Mouse (Mus musculus) testis, postnatal 10 days (tissue): ENCODE measurements around the gene E130309D02Rik.
A peak's percentile ranks its signal among the peaks of the same experiment; 100 is the strongest.

Experiments used
- DNase-seq: peaks from one replicate; pipeline ENCODE4 v3.0.0; 2021; ENCODE audit warnings: low spot score

Gene E130309D02Rik

DNA sequence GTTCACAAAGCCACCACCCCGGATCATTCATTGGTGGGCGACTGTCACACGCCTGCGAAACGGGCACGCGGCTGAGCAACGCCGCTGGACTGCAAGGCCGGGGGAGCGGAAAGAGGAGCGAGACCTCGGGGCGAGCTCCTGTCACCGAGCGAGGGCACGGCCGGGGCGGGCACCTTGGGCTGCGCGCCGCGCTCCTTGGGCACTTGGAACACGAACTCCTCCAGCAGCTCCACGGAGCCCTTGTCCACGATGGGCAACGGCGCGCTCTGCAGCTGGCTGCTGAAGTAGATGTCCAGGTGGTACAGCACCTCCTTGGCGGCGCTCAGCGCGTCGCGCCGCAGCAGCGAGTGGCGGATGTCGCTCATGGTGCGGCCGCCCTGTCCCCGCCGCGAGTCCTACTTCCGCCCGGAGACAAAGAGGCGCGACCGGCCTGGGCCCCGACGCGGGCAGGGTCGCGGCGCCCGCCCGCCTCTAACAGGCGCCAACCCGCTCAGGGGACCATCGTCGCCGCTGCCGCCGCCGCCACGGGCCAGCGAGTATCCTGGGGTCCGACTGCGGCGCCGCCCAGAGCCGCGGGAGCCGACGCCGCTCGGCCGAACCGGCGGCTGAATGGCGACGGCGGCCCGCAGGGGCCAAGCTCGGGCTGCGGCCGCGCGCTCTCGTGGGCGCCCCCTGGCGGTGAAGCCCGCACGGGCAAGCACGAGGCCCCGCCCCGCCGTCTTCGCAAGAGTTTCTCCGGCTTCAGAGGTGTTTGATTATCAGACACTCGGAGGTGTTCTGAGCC lies at the start of gene E130309D02Rik:
TSS of gene E130309D02Rik (minus strand) at position 631 of the 784 bp plus-strand sequence.
- DNase-seq = peak; percentile 98

DNA sequence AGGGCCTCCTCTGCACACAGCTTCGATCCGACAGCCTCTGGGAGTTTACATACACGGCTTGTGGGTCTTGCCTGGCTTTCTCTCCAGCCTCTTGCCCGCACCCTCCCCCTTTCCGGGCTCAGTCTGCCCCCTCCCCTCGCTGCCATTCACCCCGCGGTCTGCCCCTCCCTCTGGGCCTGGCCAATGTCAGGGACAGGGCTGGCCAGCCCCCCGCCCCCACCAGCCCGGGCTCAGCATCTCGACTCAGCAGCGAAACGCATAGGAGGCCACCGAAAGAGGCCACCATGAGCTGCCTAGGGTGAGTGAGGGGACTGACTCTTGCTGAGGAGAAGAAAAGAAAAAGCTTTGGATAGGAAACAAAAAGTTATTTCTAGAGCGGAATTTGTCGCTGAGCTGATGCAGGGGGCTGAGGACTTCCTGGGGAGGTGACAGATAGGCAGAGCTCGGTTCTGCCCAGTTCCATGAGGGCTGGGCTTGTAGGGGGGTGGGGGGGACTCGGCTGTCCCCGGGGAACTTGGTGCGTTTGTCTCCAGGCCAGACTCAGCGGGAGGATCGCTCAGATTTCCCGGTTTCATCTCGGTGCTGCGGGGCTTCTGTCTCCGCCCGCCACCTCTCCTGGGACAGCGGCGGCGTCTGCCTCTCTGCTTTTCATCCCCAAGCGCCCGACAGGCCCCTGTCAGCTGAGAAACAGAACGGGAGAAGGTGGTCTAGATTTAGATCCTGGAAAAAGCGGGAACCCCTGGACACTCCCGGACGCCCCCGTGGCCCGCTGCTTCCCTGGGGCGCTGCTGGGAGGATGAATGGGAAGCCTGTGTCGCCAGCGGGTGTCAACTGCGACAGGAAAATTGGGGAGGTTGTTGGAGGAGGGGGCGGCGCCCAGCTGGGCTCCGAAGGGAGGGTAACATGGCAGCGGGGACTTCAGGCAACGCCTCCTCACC lies 48.8 kb upstream of the E130309D02Rik start:
- no peak for DNase-seq

DNA sequence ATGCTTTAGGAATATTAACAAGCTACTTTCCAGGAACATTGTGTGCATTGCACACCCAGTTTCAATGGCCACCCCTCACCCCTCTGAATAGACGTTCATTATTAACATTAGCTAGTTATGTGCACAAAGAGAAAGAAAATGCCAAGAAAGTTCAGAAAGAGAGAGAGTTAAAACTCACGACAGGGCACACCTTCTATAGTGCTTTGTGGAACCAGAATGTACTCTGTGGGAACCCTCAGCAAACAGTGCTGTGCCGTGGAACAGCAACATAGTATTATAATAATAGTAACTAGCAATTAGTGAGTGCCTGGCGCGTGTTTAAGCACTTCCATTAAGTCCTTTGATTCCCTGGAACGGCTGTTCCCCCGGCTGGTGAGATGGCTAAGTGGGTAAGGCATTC lies 46.3 kb upstream of the E130309D02Rik start:
- no peak for DNase-seq

DNA sequence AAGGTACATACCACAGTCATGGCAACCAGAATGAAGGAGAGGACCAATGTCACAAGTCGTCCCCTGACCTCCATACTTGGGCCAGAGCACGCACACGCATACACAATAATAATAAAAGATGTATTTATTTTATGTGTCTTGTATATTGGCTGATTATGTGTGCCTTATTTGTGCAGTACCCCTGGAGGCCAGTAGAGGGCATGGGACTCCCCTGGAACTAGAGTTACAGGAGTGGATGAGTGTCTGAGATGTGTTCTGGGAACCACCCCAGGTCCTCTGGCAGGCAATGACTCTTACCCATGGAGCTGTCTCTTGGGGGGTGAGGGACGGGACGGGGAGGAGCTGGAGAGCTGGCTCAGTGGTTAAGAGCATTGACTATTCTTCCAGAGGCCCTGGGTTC lies 44.8 kb upstream of the E130309D02Rik start:
- DNase-seq = no peak

DNA sequence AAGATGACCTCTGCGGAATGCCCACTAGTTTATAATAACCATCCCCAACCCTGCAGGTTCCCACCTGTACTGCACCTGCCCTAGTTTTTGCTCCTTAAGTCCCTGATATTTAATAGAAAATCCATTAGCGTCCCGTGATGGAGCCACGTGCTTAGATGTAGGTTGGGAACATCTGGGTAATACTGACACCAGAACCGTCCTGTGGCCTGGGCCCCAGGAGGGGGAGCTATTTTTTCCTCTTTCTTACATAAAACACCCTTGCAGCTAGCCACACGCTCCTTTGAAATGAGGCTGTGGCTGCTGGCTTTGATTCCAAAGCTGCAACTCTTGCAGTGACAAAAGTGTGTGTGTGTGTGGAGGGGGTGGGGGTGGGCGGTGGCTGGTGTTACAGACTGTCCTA lies 44.1 kb upstream of the E130309D02Rik start:
- DNase-seq = no peak

DNA sequence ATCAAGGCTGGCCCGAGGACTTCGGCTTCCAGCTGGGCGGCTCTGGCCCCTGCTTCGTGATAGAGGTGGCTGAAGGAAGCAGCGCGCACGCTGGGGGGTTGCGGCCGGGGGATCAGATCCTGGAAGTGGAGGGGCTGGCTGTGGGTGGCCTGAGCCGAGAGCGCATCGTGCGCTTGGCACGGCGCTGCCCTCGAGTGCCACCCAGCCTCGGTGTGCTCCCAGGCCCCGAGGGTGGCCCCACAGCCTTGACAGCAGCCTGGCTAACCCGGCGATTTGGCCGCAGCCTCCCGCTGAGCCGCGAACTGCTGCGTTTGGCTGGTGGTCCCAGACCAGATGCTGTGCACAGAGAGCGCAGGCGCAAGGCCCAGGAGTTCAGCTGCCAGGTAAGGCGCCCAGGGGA lies 42.4 kb upstream of the E130309D02Rik start:
- no peak for DNase-seq

DNA sequence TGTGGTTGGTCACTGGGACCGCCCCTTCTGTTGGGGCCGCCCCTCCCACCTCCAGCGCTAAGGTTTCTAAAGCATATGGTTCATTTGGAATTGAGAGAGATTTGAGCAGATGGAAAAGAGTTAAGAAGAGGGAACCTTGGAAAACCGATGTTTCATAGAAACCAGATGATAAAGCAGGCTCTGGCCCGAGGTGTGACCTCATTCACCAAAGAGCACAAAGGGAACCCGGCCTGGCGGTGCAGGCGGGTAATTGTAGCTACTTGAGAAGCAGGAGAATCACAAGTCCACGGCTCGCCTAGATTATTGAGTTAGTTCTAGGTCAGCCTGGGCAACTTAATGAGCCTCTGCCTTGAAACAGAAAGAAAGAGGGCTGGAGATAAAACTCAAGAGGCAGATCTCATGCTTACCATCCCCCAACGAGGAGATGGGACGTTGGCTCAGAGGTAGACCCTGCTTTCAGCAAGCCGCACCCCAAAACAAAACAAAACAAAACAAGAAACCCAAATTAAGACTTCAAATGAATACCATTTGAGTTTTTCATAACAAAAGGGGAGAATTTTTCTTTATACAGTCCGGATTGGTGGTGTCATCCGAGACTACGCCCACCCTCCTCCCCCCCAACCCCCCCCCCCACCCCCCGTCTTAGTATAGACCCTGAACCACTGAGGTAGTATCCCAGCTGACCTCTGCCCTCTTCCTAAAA lies 41.7 kb upstream of the E130309D02Rik start, which contains the start of gene Grid2ip:
TSS of gene Grid2ip (plus strand) at position 653 of the 703 bp plus-strand sequence.
- no peak for DNase-seq

DNA sequence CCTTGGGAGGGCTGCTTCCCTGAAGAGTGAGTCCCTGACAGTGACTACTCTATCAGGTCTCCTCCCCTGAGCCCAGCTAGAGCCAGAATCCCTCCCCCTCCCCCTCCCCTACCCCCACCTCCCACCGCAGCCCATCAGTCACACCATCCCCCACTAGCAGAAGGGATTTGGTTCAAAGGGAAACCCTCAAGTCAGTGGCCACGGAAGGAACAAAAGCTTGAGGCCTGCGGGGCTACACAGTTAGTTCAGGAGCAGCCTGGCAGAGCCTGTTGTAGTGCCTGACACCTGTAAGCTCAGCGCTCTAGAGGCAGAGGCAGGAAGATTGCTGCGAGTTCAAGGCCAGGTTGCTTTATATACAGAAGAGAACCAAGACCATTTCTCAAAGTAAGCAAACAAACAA lies 40.9 kb upstream of the E130309D02Rik start:
- DNase-seq = no peak

DNA sequence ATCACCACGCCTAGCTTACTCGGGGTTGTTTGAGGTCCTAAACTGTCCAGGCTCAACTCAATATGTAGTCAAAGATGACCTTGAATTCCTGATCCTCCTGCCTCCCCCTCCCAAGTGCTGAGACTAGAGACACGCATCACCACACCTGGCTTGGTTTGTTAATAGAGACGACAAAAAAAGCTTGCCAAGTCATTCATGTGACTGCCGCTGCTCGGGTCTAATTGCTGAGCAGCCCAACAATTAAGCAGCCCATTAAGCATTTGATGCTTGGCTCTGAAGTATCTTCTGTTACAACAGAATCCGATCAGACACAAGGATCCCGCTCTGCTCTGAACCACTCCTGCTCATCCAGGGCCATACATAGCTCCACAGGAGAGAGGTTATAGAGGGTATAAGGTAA lies 31.2 kb upstream of the E130309D02Rik start:
- no peak for DNase-seq

DNA sequence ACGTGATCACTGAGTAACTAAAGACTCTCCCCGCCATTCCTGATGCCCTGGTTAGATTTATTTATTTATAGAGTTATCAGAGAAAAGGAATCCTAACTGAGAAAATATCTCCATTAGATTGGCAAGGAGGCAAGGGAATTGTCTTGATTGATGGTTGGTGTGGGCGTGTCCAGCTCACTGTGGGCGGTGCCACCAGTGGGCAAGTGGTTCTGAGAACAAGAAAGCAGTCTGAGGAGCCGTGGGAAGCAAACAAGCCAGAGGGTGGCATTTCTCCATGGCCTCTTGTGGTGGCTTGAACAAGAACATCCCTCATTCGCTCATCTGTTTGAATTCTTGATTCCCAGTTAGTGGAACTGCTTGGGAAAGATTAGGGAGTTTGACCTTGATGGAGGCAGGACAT lies 24.4 kb upstream of the E130309D02Rik start:
- DNase-seq = no peak

DNA sequence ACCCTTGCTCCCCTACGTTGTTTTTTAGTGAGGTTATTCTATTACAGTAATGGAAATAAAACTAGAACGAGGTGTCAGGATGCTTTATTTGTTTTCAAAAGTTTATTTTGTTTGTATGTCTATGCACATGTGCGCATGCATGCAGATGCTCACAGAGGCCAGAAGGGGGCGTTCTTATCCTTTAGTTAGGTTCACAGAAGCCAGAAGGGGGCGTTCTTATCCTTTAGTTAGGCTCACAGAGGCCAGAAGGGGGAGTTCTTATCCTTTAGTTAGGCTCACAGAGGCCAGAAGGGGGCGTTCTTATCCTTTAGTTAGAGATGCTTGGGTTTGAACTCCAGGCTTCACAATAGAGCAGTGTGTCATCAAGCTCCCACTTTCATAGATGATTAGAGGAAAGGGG lies 21.4 kb upstream of the E130309D02Rik start:
- no peak for DNase-seq

DNA sequence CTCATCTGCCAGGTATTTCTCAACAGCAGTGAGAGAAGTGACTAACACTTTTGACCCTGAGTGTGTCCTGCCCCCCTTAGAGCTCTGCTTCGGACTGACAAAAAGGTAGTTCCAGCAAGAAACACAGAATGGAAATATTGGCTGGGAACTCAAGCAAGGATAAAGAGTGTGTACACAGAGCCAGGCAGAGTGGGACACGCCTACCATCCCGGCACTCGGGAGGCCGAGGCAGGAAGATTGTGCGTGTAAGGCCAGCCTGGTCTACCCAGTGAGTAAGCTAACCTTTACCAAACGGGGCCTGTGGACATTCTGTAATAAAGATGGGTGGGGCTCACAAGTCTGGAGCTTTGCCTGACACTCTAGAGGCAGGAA lies 19.9 kb upstream of the E130309D02Rik start:
- no peak for DNase-seq

DNA sequence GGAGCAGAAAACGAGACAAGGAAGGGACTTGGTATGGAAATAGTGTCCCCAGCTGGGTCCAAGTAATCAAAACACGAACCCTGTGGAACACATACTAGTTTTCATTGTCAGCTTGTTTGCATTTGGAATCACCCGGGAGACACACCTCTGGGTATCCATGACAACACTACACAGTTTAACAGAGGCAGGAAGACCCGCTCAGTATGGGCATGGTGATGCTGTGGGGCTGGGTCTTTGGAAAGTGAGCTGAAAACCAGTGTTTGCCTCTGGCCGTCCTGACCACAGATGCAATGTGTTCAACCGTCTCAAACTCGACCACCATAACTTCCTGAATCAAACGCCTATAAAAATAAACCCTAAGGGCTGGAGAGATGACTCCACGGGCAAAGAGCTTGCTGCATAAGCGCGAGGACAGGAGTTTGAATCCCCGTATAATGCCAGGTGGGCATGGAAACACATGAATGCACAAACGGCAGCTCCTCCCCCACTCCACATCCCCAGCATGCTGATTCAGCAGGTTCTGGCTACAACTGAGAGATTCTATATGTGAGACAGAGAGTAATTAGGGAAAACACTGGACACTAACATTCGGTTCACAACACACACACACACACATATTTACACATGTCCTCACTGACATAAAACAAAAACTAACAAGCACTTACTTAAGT lies 19.4 kb upstream of the E130309D02Rik start:
- DNase-seq = no peak

DNA sequence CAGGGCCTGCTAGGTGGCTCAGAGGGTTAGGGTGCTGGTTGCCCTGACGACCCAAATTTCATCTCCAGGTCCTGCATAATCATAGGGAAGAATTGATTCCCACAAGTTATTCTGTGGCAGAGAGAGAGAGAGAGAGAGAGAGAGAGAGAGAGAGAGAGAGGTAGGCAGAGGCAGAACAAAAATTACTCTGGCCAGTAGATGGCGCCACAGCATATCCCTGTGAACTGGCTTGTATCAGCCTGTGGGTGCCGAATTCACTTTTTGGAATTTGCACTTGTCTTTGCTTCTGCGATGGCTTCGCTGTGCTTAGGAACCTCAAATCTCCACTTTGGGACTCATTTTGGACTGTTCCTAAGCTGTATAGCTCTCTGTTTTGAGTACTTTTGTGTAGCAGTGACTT lies 18.7 kb upstream of the E130309D02Rik start:
- peak; percentile 89 for DNase-seq

DNA sequence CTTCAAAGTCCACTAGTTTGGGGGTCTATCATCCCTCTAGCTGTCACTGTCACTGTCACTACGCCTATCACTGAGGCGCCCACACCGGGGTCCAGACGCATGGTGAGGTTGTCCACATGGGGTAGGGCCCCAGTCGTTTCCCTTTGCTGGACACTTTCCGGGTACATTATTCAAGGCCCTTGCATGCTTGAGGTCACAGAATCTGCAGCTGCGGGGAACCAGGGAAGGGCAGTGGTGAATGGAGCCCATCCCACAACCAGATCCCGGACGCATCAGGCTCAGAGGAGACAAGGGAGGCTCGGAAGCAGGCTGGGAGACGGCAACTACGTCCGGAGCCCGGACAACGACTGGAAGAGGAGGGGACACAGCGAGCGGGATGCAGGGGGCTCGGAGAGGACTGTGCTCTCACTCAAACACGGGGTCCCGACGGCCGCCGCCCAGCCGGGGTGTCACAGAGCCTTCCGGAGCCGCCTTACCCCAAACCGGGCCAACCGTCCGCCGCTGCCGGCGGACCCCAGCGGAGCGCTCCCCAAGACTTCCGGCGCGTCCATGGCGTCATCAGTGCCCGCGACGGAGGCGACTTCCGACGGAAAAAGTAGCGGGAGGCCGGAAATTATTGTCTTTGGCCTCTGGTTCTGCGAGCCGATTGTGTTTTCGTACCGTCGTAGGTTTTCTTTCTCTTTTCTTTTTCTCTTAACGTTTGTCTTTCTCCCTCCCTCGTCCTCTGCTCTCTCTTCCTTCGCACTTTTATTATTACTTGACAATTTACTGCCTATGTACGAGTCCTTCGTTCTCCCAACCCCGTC lies 13.7 kb upstream of the E130309D02Rik start, which contains the start of gene Zdhhc4:
TSS of gene Zdhhc4 (minus strand) at position 567 of the 806 bp plus-strand sequence.
- DNase-seq = peak; percentile 97

DNA sequence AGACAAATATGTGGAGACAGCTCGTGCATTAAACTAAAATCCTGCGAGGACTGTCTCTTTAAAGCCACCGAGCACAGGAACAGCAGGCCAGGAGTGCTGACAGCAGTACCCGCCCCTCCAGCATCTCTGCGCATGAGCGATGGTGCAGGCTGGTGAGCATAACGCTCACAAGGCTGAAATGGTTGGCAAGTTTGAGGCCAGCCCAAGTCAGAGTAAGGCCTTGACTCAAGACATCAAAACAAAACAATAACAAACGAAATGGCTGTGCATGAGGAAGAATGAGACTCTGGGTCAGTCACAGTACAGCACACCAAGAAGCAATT lies 2.1 kb upstream of the E130309D02Rik start:
- DNase-seq = no peak

DNA sequence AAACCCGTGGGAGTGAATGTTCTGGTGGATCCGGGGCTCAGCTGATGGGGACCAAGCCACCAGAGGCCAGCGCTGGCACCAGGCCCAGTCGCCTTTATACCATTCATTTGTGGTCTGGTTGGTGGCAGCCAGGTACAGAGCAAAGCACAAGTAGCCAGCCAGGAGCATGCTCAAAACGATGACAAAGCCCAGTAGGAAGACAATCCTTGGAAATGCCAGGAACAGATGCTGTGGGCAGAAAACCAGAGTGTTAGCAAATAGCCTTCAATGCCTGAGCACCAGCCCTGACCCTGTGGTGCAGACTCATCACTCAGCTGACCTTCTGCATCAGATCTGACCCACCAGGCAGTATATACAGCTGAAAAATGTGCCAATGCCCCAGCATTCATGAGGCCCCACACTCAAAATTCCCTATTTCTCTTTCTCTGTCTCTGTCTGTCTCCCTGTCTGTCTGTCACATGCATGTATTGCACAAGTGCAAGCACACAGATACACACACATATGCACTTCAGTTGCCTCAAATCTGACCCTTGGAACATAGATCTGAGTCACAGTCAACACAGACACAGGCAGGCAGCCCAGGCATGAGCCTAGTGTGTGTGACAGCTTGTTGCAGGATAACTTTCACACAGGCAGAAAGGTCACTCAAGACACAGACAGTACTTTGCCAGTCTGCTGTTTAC lies 1.6 kb upstream of the E130309D02Rik start:
- DNase-seq = no peak

DNA sequence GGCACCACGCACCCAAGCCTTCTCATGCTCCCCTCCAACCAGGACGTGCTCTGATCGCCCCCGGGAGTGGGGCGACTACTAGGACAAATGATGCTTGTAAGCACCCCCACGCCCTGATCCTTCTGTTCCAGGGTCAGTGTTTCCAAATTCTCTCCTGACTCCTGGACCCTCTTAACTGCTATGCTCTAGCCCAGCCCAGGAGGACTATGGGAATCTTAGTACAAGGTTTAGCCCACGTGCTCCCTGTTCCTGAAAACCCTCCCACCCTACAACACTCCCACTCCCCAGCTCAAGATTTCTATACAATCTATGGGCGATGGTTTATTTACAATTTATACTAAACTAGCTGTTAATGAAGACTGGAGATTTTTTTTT lies 341 bp upstream of the E130309D02Rik start:
- no peak for DNase-seq

DNA sequence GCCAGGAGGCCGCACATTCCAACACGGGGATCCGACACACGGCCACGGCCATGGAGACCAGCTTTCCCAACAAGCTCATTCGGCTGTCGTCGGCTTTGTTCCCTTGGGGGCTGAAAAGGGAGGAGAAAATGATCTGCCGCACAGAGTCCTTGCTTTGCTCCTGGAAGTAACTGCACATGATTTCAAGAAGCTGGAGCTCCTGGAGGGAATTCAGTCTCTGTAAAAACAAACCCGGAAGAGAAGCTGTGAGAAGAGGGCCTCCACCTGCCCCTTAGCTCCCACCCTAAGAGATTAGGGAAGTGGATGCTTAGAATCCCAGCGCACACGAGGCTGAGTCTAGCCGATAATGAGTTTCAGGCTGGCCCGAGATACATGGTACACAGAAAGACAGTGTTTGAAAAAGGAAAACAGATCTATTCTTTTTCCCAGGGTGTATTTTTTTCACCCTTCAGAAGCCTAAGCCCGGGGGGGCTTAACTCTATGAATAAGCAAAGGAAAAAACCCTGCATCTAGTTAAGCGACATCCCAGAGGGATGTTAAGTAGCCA lies 904 bp downstream of the E130309D02Rik start:
- DNase-seq = no peak

DNA sequence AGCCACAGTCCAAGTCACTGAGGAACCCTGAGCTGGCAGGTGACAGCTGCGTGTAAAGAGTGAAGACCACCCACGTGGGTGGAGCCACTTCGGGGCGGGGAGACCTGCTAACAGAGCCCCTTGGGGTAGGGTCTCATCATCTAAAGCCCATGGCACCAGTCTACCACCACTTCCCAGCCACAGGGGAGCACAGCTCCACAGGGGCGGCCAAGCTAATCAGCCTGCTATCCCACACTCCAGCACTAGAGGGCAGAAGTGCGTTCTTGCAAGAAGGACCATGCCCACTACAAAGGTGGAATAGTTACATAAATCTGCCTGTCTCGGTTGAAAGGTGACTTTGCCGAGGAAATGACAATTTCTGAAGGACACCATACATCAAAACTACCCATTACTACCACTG lies 3.3 kb downstream of the E130309D02Rik start:
- DNase-seq = peak; percentile 91
